Mouse (Mus musculus): ENCODE data around the gene Inppl1. TPM values are rescaled to one million over a fixed set of nuclear protein-coding genes. Genes with fewer than 3 reads are reported as not detected.

The Inppl1 gene
- polyA plus RNA-seq, 1 experiment from 2014 or later = 55.2 TPM

DNA sequence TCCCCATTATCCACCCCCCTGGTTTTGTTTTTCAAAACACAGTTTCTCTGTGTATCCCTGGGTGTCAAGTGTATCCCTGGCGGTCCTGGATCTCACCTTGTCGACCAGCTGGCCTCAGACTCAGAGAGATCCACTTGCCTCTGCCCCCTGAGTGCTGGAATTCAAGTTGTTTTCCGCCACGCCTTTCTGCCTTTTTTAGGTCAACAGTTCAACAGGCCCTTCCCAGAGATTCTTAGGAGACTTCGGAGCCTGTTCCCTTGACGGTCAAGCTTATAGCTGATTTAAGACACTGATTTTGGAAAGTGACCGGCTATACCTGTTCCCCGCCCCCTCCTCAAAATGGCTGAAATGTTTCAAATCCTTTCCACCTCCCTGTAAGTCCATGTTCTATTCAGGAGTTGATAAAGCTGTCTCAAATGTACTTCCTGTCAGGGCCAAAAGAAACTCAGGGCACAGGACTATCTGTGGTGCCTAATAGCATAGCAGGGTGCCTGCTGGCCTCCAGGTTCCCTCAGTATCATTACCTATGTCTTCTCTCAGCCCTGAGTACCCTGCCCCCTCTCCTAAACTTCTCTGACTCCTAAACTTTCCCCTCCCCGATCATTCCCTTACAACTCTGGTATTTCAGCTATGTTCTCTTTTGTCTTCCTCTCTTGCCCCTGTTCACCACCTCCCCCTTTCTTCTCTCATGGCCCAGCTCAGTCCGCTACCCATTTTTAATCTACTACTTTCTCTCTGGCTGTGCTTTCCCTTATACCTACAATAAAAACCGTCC, 28.6 kb upstream of the Inppl1 start:
- ATAC-seq (ENCODE audit: insufficient number of reproducible peaks, insufficient read depth, low FRiP score, low TSS enrichment) = no peak
- no peak overlapping the region for H3K9ac ChIP-seq
- no peaks in the 10 kb centered on the region for H3K27me3 ChIP-seq
- WGBS = 82% methylated on average over 11 of the region's 11 CpGs
- H3K9me3 ChIP-seq = no peaks in the 10 kb centered on the region
- no peak overlapping the region for H3K27ac ChIP-seq
- no peak overlapping the region for H3K4me2 ChIP-seq (replicated peaks)
- H3K4me1 ChIP-seq = no peaks in the 10 kb centered on the region
- H3K36me3 ChIP-seq = no peaks in the 10 kb centered on the region
- no peak overlapping the region for H3K4me3 ChIP-seq

DNA sequence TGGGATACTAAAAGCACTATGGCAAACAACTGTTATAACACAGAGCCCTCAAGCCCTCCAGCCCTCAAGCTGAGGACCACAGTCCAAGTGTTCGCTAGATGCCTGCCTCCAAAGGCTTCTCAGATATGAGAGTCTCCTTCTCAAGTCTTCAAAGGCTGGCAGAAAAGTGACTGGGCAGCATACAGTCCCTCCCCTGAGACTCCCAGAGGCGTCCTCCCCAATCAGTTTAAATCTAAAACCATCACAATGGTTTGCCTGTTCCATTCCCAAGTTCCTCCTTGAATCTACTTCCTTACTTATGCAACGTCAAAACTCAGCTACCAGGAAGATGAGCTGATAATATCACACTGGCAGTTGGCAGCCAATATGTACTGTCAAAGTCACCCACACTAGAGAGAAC, 25.4 kb upstream of the Inppl1 start, which contains the start of gene Anapc15:
Gene Anapc15 (plus strand): TSS at position 301 of the 400 bp plus-strand sequence.
- Histone ChIP-seq H3K4me2 (replicated peaks) (no peak within 1 kb of the TSS), H3K27ac (no peak within 1 kb of the TSS), H3K9me3 (no peaks in the 10 kb centered on the region), H3K4me3 (no peak within 1 kb of the TSS), H3K36me3 (no peaks in the 10 kb centered on the region), H3K4me1 (no peaks in the 10 kb centered on the region), H3K27me3 (no peaks in the 10 kb centered on the region), H3K9ac (no peak within 1 kb of the TSS)
- WGBS = 67% methylated on average over 3 of the region's 3 CpGs
- no peak for ATAC-seq (ENCODE audit: insufficient number of reproducible peaks, insufficient read depth, low FRiP score, low TSS enrichment)

DNA sequence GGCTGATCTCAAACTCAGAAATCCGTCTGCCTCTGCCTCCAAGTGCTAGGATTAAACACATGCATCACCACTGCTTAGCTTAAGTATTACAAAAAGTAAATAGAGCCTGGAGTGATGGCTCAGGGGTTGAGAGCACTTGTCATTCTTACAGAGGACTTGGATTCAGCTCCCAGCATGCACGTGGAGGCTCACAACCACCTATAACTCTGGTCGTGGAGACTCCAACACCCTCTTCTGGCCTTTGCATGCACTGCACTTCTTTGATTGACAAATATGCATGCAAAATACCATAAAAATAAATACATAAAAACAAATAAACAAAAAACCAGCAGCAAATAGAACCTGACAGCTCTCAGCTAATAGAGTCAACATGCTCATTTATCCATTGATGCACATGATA, 24.3 kb upstream of the Inppl1 start:
- WGBS = 62% methylated on average over 3 of the region's 3 CpGs
- H3K4me1 ChIP-seq = no peaks in the 10 kb centered on the region
- no peak overlapping the region for H3K9ac ChIP-seq
- ATAC-seq (ENCODE audit: insufficient number of reproducible peaks, insufficient read depth, low FRiP score, low TSS enrichment) = no peak
- H3K36me3 ChIP-seq = no peaks in the 10 kb centered on the region
- no peak overlapping the region for H3K4me2 ChIP-seq (replicated peaks)
- no peaks in the 10 kb centered on the region for H3K9me3 ChIP-seq
- H3K4me3 ChIP-seq = no peak overlapping the region
- H3K27ac ChIP-seq = no peak overlapping the region
- H3K27me3 ChIP-seq = no peaks in the 10 kb centered on the region

DNA sequence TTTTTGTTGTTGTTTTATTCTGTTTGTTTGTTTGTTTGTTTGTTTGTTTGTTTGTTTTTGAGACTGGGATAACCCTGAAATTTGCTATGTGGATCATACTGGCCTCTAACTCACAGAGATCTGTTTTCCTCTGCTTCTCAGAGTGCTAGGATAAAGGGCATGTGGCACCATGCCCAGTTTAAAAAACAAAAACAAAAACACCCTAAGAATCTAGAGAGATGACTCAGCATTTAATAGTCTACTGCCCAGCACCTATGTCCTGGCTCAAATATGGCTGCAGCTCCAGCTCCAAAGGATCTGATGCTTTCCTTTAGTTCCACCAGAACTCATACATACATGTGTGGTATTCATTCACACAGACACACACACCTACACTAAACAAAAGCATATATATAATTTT, 22.9 kb upstream of the Inppl1 start:
- Histone ChIP-seq H3K9me3 (no peaks in the 10 kb centered on the region), H3K27ac (no peak overlapping the region), H3K27me3 (no peaks in the 10 kb centered on the region), H3K9ac (no peak overlapping the region), H3K4me1 (no peaks in the 10 kb centered on the region), H3K4me2 (replicated peaks) (no peak overlapping the region), H3K4me3 (no peak overlapping the region), H3K36me3 (no peaks in the 10 kb centered on the region)
- no peak for ATAC-seq (ENCODE audit: insufficient number of reproducible peaks, insufficient read depth, low FRiP score, low TSS enrichment)

DNA sequence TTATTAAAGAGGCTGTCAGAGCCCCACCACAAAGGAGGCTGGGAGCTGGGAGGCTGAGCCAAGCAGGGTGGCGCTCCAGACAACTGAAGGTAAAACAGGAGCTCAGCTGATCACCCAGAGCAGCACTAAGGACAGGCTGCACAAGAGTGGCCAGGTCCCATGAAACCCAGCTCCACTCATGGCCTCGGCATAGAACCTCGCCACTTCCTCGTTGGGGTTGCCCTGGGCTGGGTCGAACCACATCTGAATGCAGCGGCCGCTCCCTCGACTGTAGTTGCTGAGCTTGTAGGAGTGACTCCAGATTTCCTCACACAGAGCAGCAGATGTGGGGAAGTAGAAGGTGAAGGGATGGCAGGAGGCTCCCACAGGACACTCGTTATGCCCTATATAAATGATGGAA, 20.3 kb upstream of the Inppl1 start:
- no peak for ATAC-seq (ENCODE audit: insufficient number of reproducible peaks, insufficient read depth, low FRiP score, low TSS enrichment)
- WGBS = 77% methylated on average over 9 of the region's 9 CpGs
- H3K27me3 ChIP-seq = no peaks in the 10 kb centered on the region
- H3K4me3 ChIP-seq = no peak overlapping the region
- H3K9ac ChIP-seq = no peak overlapping the region
- no peak overlapping the region for H3K27ac ChIP-seq
- no peaks in the 10 kb centered on the region for H3K36me3 ChIP-seq
- H3K9me3 ChIP-seq = no peaks in the 10 kb centered on the region
- no peaks in the 10 kb centered on the region for H3K4me1 ChIP-seq
- H3K4me2 ChIP-seq (replicated peaks) = no peak overlapping the region

DNA sequence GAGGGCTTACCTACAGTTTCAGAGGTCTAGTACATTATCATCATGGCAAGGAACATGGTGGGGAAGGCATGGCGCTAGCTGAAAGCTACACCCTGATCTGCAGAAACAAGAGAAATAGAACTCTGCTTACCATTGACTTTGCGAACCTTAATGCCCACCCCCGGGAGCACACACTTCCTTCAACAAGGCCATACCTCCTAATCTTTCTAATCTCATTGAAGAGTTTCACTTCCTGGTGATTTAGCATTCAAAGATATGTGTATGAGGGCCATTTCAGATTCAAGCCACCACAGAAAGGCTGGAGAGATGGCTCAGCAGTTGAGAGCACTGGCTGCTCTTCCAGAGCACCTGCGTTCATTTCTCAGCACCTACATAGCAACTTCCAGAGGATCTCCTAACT, 19.1 kb upstream of the Inppl1 start, which contains the start of gene Folr2:
Gene Folr2 (minus strand): TSS at position 101 of the 400 bp plus-strand sequence.
- Histone ChIP-seq H3K27ac (no peak within 1 kb of the TSS), H3K36me3 (no peaks in the 10 kb centered on the region), H3K4me3 (no peak within 1 kb of the TSS), H3K27me3 (no peaks in the 10 kb centered on the region), H3K4me2 (replicated peaks) (no peak within 1 kb of the TSS), H3K9me3 (no peaks in the 10 kb centered on the region), H3K9ac (no peak within 1 kb of the TSS), H3K4me1 (no peaks in the 10 kb centered on the region)
- WGBS = 90% methylated on average over 4 of the region's 4 CpGs
- no peak for ATAC-seq (ENCODE audit: insufficient number of reproducible peaks, insufficient read depth, low FRiP score, low TSS enrichment)

DNA sequence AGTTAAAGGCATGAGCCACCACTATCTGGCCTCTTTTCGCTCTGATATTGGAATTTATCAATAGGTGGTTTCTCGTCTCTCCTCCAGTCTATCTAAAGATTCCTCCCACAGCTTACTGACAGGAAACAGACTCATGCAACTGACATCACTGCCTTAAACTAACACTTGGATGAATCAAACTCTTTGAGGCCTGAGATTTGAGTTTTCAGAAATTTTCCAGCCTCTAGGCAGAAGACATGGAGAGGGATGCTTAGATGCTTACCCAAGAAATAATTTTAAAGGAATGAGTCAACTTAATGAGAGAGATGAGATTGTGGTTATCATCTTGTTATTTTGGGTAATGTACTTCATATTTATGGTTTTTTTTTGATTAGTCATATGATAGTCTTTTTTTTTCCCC, 15.8 kb upstream of the Inppl1 start:
- no peak overlapping the region for H3K4me2 ChIP-seq (replicated peaks)
- H3K36me3 ChIP-seq = no peaks in the 10 kb centered on the region
- no peaks in the 10 kb centered on the region for H3K9me3 ChIP-seq
- H3K27ac ChIP-seq = no peak overlapping the region
- no peaks in the 10 kb centered on the region for H3K27me3 ChIP-seq
- H3K4me3 ChIP-seq = no peak overlapping the region
- WGBS = 79% methylated on average over 2 of the region's 2 CpGs
- no peak for ATAC-seq (ENCODE audit: insufficient number of reproducible peaks, insufficient read depth, low FRiP score, low TSS enrichment)
- H3K9ac ChIP-seq = no peak overlapping the region
- no peaks in the 10 kb centered on the region for H3K4me1 ChIP-seq

DNA sequence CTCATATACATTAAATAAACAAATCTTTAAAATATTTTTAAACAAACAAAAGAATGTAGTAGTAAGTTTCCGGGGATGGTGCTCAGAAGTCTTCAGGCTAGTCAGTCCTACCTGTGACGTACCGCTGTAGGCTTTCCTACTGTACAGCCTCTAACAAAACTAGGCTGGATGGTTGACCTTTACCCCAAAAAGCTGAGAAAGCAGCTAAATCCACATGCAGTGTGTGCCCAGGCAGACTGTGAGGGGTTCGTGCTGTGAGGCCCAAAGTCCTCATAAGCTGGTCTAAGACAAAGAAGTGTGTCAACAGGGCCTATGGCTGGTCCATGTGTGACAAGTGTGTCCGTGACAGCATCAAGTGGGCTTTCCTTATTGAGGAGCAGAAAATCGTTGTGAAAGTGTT, 14.8 kb upstream of the Inppl1 start:
- Histone ChIP-seq H3K27ac (no peak overlapping the region), H3K4me2 (replicated peaks) (no peak overlapping the region), H3K4me1 (no peaks in the 10 kb centered on the region), H3K27me3 (no peaks in the 10 kb centered on the region), H3K9me3 (no peaks in the 10 kb centered on the region), H3K36me3 (no peaks in the 10 kb centered on the region), H3K4me3 (no peak overlapping the region), H3K9ac (no peak overlapping the region)
- WGBS = 84% methylated on average over 6 of the region's 6 CpGs
- ATAC-seq (ENCODE audit: insufficient number of reproducible peaks, insufficient read depth, low FRiP score, low TSS enrichment) = no peak

DNA sequence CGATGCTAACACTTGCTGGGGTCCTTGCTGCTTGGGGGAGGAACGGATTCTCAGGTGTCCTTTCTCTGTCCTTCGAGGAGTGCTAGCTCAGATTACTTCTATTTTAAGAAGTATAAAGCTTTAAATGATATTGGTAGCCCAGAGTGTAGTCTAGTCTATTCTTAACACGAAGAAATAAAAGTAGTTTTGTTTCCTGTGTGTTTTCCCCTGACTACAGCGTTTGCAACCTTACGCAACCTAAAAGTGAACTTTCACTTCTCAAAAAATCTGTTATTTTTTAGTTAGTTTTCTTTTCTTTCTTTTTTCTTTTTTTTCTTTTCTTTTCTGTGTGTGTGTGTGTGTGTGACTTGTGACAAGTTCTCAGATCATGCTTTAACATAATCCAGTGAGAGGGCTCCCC, 13.7 kb upstream of the Inppl1 start:
- WGBS = 82% methylated on average over 6 of the region's 6 CpGs

DNA sequence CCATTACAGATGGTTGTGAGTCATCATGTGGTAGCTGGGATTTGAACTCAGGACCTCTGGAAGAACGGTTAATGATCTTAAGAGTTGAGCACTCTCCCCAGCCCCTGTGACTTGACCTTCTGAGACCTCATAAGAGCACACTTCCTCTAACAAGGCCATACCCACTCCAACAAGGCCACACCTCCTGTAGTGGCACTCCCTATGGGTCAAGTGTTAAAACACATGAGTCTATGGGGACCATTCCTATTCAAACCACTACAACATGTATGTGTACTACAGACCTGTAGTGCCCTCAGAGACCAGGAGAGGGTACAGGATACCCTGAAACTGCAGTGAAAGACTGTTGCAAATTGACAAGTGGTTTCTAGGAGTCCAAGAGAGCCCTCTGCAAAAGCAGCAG, 9.9 kb upstream of the Inppl1 start:
- H3K9me3 ChIP-seq = no peaks in the 10 kb centered on the region
- no peak overlapping the region for H3K4me3 ChIP-seq
- H3K9ac ChIP-seq = no peak overlapping the region
- H3K36me3 ChIP-seq = no peaks in the 10 kb centered on the region
- ATAC-seq (ENCODE audit: insufficient number of reproducible peaks, insufficient read depth, low FRiP score, low TSS enrichment) = no peak
- no peak overlapping the region for H3K4me2 ChIP-seq (replicated peaks)
- H3K27ac ChIP-seq = no peak overlapping the region
- 72% methylated on average over 1 of the region's 1 CpGs for WGBS
- no peaks in the 10 kb centered on the region for H3K4me1 ChIP-seq
- no peaks in the 10 kb centered on the region for H3K27me3 ChIP-seq

More for the DNA sequence above, 13.7 kb upstream of the Inppl1 start:
- no peak overlapping the region for H3K4me3 ChIP-seq
- no peak for ATAC-seq (ENCODE audit: insufficient number of reproducible peaks, insufficient read depth, low FRiP score, low TSS enrichment)
- H3K9ac ChIP-seq = no peak overlapping the region
- no peak overlapping the region for H3K4me2 ChIP-seq (replicated peaks)
- no peaks in the 10 kb centered on the region for H3K27me3 ChIP-seq
- no peaks in the 10 kb centered on the region for H3K9me3 ChIP-seq
- H3K36me3 ChIP-seq = no peaks in the 10 kb centered on the region
- H3K27ac ChIP-seq = no peak overlapping the region
- no peaks in the 10 kb centered on the region for H3K4me1 ChIP-seq

DNA sequence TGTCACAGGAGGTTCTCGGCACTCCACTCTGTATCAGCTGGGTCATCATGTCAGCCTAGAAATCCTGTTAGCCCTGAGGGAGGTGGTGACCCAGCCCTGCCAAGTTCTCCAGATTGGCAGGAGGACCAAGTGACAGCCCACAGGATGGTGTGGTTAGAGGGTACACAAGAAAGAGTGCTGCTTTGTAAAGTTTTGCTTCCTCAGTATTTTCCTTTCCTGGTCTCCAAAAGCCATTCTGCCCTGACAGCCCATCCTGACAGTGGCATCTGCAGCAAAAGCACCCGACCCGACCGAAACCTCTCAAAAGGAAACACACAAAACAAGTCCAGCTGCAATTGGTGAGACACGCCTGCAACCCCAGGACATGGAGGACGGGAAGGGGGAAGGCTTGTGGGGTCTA, 6.2 kb upstream of the Inppl1 start:
- no peaks in the 10 kb centered on the region for H3K4me1 ChIP-seq
- no peak overlapping the region for H3K4me3 ChIP-seq
- no peaks in the 10 kb centered on the region for H3K36me3 ChIP-seq
- H3K27ac ChIP-seq = no peak overlapping the region
- no peak overlapping the region for H3K9ac ChIP-seq
- H3K27me3 ChIP-seq = no peaks in the 10 kb centered on the region
- no peaks in the 10 kb centered on the region for H3K9me3 ChIP-seq
- ATAC-seq (ENCODE audit: insufficient number of reproducible peaks, insufficient read depth, low FRiP score, low TSS enrichment) = no peak
- no peak overlapping the region for H3K4me2 ChIP-seq (replicated peaks)
- WGBS = 61% methylated on average over 6 of the region's 6 CpGs

DNA sequence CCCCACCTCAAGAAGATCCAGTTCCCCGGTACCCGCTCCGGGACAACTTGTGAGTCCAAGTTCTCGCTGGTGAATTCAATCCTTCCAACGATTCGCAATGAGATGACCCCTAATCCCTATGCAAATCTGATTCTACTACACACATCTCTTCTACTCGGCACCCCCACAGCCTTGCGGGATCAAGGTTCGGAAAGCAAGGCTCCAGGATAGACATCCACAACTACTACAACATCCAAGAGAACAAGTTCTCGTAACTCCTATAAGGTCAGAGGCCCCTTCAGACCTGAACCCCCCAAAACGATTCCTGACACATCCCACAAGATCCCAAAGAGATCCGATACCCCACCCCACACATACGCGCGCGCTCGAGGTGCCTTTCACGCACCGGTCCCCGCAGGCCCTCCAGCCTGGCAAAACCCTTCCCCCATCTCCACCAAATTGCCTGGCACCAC, 849 bp downstream of the Inppl1 start:
- H3K4me3 ChIP-seq = peak overlapping the region; percentile 86
- WGBS = 0% methylated on average over 20 of the region's 20 CpGs
- H3K27me3 ChIP-seq = no peaks in the 10 kb centered on the region
- peak overlapping the region; percentile 59 for H3K4me2 ChIP-seq (replicated peaks)
- H3K9ac ChIP-seq = peak overlapping the region; percentile 99
- peak overlapping the region; percentile 97 for H3K27ac ChIP-seq
- ATAC-seq (ENCODE audit: insufficient number of reproducible peaks, insufficient read depth, low FRiP score, low TSS enrichment) = no peak
- no peaks in the 10 kb centered on the region for H3K9me3 ChIP-seq
- peaks cover 30% of the 10 kb centered on the region for H3K4me1 ChIP-seq
- peaks cover 20% of the 10 kb centered on the region for H3K36me3 ChIP-seq

Data from embryonic facial prominence, embryonic 12.5 days (tissue).